Mouse (Mus musculus) thymus, postnatal 0 days (tissue): ENCODE results near the gene Mapkapk2. TPM values are rescaled to one million over a fixed set of nuclear protein-coding genes. Genes with fewer than 3 reads are reported as not detected.
"Not testable (repeated sequence)": the region's sequence is repeated elsewhere in the genome, so short reads cannot be mapped to it uniquely, and the experiment has no call there.

Source experiments
- DNase-seq: peaks from one replicate; pipeline ENCODE4 v3.0.0-alpha.2; 2015; ENCODE audit warnings: low spot score
- polyA plus RNA-seq: library from polyadenylated mRNA; unstranded; fragments of >200 nt; fragmentation: Nextera tagmentation; extraction: Ambion mirVana; gene quantifications from 2 replicates; pipeline ENCODE4 v1.2.1, GENCODE M21; 2015

Mapkapk2 gene
- polyA plus RNA-seq, 1 experiment from 2014 or later = 30.4 TPM

DNA sequence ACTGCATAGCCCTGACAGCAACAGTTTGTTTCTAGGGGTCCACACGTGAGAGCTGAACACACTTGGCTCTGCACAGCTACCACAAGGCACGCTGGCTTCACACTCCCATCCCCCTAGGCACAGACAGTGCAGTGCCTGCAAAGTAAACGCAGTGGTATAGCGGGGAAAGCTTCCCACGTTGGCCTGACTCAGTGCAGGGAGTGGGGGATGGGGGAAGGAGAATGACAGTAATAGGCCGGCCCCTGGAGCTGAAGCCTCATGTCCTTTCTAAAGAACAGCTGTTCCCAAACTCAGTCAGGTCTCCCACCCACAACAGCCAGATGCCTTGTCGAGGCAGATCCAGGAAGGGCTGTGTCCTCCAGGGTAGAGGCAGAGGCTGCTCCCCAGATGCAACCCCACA is 46.6 kb downstream of the Mapkapk2 start:
- DNase-seq = no peak

DNA sequence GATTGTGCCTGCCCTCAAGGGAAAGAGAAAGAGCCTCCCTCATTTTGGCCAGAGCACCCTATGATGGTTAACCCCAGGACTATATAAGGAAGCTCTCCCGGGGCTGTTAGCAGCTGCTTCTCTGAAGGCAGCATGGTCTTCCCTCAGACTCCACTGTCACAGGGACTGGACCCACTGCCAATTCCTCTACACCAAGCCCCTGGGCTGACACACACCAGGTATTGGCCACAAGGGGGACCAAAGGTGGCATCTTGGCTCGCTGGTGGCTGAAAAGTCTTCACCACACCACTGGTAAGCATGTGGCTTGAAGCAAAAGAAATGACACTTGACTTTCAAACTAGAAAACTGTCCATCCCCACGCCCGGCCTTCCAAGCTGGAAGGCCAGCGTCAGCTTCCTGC is 47.0 kb downstream of the Mapkapk2 start:
- DNase-seq = no peak

DNA sequence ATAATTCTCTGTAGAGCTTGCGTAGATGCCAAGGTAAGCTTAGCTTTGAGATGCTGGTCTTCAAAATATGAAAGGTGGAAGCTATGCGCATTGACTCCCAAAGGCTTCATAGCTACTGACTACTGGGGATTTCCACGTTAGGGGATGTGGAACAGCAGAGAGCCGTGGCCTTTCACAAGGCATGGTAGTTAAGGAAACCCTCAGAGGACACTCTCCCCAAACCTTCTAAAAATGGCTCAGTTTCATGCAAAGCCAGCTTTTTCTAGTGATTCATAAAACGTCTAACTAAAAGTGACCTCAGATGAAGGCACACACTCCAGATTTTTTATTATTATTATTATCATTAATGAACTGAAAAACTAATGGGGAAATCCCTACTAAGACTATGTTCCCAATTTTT is 47.6 kb downstream of the Mapkapk2 start:
- no peak for DNase-seq

DNA sequence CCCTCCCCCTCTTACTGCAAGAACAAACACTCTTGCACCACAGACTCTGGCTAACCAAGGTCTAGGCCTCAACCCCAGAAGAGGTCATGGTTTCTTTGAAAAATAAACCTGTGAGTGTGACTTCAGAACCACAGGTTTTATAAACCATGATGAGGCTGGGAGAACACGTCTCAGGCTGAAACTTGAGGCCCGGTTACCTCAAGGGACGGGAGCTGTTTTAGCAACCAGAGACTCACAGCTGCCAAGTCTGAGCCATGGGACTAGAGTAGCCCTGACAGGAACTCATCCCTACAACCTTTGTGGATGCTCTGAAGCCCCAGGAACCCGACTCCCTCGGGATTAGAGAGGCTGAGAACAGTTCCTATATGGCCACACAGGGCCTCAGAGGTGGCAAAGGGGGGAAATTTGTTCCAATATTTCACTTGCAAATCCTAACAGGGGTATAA is 48.2 kb downstream of the Mapkapk2 start:
- DNase-seq = peak; percentile 63

DNA sequence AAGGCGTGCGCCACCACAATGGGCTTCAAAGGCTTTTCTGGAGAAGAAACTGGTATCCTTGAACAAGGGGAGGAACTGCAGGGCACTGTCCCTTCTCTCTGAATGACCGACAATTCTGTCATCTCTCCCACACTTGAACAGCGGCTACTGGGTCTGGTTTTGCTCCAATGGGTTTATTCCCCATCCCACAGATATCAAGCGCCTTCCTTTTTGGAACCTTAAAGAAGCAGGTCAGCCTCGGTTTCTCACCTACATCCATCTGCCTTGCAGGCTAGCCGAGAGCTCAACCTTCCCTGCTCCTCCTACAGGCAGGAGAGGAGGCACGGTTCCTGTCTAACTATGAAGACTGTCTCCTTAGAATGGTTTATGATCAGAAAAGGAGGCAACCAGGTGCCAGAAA is 48.7 kb downstream of the Mapkapk2 start:
- DNase-seq = no peak

DNA sequence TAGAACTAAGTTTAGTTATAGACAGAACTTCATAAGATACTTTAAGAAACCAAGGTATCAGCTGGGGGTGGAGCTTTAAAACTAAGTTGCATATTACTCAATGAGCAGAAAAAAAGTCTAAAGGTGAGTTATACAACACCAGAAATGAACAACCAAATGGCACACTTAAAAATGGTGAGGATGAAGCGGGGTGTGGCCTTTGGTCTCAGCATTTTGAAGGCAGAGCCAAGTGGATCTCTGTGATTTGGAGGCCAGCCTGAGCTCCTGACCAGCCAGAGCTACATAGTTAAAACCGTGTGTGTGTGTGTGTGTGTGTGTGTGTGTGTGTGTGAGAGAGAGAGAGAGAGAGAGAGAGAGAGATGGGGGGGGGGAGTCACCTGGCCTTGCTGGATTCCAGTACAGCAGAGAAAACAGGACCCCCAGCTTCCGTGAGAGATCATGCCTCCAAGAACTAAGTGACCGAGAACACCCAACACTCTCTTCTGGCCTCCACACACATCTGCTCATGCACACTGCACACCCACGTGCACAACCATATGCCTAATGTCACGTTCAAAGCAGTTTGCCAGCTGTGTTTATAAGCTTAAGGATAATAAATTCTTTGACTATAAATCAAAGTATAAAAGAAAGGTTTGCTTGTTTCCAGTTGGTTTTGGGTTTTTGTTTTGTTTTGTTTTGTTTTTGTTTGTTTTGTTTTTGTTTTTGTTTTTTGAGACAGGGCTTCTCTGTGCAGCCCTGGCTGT is 49.3 kb downstream of the Mapkapk2 start:
- no peak for DNase-seq

DNA sequence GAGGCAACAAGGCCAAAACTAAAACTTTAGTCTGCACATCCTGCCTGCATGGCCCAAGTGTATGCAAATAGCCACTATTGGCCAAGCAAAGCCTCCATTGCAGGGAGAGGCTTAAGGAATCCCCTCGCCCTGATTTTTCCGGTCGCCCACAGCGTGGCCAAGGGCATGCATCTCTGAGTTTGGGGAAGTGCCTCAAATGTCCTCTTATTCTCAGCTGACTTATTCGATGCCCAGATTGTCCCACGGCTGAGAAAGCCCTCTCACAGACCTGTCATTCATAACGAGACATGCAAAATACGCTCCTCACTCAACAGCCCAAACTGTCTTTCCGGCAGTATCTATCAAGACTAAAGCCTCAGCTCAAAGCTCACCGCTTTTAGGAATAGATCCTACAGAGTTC is 51.0 kb downstream of the Mapkapk2 start:
- DNase-seq = no peak

DNA sequence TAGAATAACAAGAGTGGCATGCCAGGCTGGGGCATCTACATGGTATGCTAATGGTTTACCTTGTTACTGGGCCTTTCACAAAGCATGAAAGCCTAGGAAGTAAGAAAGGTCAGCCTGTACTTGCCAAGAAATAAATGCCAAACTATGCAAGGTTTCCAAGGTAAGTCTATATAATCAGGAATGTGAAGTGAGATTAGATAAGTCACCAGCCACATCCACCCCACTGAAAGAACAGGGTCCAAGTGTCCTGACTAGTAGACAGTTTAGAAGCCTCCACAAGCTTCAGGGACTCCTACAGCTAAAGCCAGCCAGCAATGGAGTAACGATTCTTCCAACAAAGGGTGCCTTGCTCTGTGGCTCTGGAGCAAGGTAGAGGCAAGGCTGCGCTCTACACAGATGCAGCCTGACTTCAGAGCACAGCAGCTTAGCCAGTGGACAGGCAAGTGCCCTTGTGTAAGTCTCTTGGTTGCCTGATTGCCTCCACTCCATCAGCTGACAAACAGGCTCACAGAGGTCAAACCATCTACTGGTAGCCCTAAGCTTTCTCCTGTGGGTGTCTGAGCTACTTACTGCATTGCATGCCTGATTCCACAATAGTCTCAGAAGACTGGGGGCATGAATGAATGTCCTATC is 51.8 kb downstream of the Mapkapk2 start:
- DNase-seq = no peak

DNA sequence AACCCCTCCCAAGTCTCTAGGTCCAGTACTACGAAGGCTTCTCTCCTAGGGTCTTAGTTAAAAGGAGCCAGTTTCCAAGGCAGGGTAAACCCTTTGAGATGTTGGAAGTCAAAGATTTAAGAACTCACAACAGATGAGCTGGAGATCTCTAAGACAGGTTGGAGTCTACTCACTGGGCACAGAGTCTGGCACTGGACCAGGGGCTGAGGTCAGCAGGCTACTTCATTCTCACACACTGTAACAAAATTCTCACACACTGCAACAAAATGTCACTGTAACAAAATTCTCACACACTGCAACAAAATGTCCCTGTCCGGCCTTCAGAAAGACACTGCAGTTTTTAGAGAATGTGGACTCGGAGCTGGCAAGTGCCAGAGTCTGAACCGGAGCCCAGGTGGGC is 54.0 kb downstream of the Mapkapk2 start:
- DNase-seq = no peak

DNA sequence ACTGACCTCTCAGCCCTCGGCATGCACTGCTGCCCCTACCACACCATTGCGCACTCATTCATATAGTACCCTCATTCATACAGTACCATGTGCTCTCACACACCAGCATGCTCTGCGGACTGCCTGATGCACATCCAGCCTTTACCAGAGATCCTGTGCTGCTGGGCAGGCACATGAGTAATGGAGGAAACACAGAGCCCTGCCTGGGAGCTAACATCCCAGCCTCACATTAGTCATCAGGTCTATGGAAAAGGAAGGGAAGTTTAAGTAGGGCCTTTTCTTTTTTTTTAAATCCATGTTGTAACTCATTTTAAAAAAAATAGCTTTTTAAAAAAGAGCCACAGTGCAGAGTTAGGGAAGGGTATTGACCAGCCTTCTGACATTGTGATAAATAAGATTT is 54.9 kb downstream of the Mapkapk2 start:
- DNase-seq = no peak

DNA sequence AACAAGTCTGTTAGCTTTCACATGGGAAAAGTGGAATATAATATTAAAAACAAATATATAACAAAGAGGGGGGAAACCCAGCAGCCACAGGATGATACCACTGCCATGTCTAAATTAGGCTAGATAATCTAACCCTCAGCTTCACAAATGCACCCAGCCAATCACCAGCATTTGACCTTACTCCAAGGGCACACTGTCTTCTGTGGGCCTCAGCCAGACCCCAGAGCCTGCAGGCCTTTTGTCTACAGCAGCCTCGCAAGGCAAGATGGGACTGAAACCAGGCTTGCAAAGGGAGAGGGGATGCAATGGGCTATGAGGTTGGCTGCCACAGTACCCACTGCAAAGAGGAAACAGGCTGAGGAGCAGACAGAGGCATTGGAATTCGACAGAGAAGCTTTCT is 55.4 kb downstream of the Mapkapk2 start:
- no peak for DNase-seq

DNA sequence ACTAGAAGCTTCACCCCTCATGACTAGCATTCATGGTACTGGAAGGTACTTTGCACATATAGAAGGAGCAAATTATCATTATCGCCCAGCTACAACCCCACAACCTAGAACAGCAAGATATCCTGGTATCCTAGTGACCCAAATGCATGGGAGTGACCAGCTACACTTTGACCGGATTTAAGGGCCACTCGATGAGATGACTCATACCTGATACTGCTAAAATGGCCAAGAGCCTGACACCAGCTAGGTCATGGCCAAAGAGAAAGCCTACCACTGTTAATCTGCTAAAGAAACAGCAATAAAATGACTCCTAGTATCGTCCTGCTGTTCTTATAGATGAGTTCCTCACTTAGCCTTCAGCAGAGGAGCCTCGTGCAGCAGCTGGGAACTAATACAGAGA is 58.1 kb downstream of the Mapkapk2 start:
- no peak for DNase-seq

DNA sequence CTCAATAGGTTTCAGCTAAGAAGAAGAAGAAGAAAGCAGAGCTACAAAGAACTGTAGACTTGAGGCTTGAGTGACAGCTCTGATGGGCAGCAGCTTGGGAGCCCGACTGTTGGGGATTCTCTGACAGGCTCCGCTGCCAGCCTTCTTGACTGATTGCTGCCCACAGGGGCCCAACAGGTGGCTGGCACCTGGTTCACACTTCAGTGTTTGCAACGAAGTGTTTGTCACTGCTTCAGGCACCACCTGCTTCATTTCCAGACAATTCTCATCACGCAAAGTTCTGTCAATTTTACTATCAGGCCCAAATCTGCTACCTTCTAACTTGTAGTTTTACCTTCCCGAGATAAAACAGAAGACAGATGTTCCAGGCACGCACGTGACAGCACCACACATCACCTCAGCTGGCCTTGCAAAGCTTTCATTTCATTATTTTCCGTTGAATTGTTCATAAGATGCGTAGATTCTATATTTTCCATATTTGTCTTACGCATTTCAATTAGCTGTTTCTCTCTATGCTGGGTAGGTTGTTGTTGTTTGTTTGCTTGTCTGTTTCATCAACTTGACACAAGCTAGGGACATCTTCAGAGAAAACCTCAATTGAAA is 59.1 kb downstream of the Mapkapk2 start:
- peak; percentile 33 for DNase-seq

DNA sequence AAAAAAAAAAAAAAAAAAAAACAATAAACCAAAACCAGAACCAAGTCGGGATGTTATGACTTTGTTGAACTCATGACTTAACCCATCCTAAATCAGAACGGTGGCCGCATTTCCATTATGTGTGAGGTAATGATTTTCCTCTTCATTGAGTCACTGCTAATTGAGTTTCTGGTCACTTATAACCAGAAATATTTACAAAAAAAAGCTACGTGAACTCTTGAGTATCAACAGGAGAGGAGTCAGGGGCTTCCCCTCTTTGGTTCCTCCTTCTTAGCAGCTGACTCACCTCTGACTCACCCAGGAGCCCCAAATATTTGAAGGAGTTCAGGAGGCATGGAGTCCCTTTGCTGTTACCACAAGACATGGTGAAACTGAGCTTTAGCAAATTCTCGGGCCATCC is 59.6 kb downstream of the Mapkapk2 start:
- no peak for DNase-seq

DNA sequence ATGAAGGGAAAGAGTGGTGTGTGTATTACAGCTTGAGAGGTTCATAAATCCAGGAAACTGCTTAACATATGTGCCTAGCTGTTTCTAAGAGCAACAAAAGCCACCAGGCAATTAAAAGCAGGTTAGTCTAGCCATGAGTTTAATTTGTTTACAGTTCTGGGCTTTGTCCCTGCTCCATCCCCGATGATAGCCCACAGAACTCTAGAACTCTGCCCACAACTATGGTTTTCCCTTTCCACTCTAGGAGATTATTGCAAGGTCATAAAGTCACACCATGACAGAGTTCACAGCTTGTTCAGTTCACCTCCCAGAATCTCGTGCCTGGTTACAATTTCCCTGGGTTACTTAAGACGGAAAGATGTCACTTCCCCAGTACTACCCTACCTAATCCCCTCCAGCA is 66.4 kb downstream of the Mapkapk2 start:
- no peak for DNase-seq

DNA sequence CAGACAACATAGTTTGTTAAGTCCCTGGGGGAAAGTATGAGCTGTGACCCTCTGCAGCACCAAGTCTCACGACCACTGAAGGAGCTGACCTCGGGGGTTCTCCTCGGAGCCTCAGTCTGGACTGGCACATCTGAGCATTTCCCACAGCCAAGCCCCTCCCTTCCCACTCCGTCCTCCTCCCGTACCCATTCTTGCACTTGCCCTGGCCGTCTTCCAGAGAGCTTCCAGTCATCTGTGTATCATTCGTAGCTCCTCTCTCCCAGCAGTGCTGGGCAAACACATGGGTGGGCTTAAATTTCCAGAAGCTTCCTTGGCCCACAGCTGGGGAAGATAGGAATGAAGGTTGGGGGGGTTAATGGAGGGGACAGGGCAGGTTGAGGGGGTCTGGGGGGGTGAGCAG is 67.4 kb downstream of the Mapkapk2 start:
- DNase-seq = no peak

DNA sequence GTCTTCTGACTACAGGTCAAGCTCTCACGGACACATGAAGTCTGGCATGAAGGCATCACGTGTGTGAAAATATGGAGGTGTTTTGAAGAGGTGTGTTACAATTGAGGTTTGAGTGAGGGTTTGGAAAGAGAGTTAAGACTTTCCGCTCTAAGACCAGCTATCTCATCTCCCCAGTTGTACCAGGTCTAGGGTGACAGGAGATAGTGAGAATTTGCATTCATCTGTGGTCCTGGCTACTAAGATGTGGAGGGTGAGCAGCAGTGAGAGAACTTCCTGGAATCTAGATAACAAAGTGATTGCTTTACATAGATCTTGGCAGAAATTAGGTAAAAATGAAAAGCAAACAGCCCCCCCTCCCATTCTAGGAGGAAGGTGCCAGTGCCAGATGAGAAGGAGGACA is 68.4 kb downstream of the Mapkapk2 start:
- no peak for DNase-seq

DNA sequence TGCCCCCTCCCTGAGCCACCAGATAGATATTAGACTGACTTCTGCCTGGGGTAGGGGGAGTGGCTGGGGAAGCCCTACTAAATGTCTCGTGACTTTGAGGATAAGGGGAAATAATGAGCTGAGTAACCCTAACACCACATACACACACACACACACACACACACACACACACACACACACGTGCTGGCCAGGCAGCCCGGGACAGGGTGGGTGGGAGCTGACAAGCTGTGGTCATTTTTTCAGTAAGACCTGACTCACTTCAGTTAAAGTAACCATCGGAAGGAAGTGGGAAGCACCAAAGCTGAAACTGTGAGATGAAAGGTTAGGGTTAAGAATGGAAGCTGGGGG is 71.8 kb downstream of the Mapkapk2 start:
- no peak for DNase-seq

DNA sequence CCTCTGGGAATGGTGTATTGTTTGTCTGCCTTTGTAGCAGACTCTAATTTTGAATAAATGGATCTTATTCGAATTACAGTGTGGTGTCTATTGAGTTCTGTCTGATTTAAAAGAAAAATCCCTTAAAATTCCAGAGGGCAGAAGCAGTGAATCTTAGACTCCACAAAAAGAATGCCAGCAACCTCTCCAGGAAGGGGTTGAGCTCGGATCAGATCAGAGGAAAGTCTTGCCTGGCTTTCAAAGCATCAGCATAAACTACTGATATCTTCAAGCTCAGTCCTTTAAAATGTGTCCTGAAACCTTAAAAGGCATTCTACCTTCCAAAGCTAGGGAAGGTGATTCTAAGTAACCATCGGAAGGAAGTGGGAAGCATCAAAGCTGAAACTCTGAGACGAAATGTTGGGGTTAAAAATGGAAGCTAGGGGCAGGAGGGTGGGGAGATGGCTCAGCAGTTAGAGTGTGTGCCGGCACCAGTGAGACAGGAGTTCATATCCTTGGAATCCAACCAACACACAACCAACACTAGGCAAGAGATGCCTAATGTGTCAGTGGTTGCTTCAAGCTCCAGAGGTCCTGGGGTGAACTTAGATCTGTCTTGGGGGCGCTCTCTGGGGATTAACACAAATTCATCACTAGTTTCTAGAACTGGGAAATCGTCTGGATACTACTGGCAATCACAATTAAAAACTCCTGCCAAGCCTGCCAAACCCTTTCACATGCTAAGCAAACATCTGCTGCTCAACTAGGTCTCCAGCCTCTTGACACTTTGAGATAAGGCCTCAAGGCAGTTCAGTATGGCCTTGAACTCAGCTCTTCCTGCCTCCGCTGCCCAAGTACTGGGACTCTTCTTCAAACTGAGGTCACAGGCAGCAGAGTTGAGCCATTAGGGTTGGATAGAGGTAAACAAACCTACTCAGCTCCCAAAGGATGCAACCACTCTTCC is 72.5 kb downstream of the Mapkapk2 start:
- no peak for DNase-seq

DNA sequence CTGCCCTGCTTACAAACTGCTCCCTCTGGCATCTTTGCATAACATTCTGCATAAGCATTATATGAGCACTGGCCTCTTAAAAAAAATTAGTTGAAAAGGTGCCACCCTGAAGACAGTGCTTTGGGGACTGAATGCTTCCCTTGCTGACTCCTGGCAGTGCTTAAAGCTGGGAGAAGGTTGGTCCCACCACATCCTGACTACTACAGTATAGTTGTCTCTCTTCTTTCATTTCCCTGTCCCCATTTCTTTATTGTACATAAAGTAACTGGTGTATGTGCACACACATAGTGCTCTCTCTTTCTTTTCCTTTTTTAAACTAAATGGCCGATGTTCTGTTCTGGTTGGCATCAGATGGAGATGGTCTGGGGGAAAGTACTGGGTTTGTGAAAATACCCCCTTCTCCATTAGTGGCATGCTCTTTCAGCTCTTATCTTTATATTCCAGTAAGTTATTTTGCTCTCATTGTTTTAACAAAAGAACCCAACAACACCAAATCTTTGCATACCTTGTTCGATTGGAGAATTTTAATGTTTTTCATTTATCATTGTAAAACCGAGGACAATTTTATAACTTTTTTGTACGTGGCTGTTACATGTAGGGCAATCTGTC is 74.3 kb downstream of the Mapkapk2 start:
- not testable (repeated sequence) for DNase-seq

DNA sequence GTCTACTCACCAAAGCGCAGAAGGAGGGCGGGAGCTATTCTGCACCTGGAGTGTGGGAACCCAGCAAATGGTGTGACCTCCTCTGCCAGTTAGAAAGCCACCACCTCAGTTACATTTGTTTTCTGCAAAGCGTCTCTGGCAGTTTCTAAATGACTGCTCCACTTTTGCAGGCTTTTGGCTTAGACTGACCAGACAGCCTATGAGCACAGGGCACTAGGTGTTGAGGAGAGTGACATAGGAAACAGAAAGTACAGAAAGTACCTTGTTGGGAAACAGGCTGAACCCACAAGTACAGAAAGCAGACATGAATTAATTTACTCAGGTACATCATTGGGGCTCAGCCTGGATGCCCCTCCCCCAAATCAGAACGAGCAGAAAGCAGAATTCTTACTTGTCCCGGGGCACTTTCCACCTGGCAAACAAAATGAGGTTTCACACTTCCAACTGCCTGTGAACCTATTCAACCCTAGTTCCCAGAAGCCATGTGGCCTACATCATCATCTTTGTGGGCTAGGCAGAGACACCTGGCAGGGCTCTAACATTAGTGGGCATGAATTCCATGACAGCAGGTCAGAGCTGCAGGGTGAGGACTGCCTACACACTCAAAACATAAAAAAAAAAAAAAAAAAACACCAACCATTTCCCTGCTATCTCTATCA is 74.9 kb downstream of the Mapkapk2 start:
- peak; percentile 27 for DNase-seq
